Mouse (Mus musculus) MEL (cell line): ENCODE data around the gene Ccdc40. TPM values are rescaled to one million over a fixed set of nuclear protein-coding genes. Genes with fewer than 3 reads are reported as not detected.

Experiments used
- DNase-seq: peaks from one replicate; pipeline ENCODE4 v3.0.0; 2011; ENCODE audit warnings: low read depth, low spot score
- H3K27ac ChIP-seq: 2 replicates; pipeline ENCODE4 v1.5.1; 2012; ENCODE audit warnings: low read depth, mild to moderate bottlenecking, control low read depth, low read length, moderate library complexity; ENCODE audit not compliant: control insufficient read depth
- H3K27me3 ChIP-seq, 2 experiments: fragments of 150-350 bp in 1 of 2; sonication (generic) in 1 of 2; 2 replicates each; pipeline ENCODE4 v1.6.1; 2012; ENCODE audit warnings: low read length in 2 of 2, mild to moderate bottlenecking in 2 of 2, improper control_type of control experiment in 1 of 2, moderate library complexity in 1 of 2; ENCODE audit not compliant: insufficient read depth in 2 of 2, control insufficient read depth in 1 of 2
- H3K36me3 ChIP-seq, 2 experiments: 2 replicates each; pipeline ENCODE4 v1.6.1; 2012 to 2014; ENCODE audit warnings: low read length in 2 of 2, improper control_type of control experiment in 1 of 2, inconsistent platforms in 1 of 2, mild to moderate bottlenecking in 1 of 2; ENCODE audit not compliant: insufficient read depth in 2 of 2, control insufficient read depth in 1 of 2
- H3K4me1 ChIP-seq, 2 experiments: fragments of 150-350 bp in 1 of 2; sonication (generic) in 1 of 2; 2 replicates each; pipeline ENCODE4 v1.6.1; 2012; ENCODE audit warnings: low read length in 2 of 2, improper control_type of control experiment in 1 of 2, mild to moderate bottlenecking in 1 of 2; ENCODE audit not compliant: insufficient read depth in 2 of 2, control insufficient read depth in 1 of 2
- H3K4me3 ChIP-seq, 2 experiments: fragments of 150-350 bp in 1 of 2; sonication (generic) in 1 of 2; 2 replicates each; pipeline ENCODE4 v1.5.1; 2012; ENCODE audit warnings: low read depth in 2 of 2, low read length in 2 of 2, mild to moderate bottlenecking in 2 of 2, moderate library complexity in 2 of 2, control low read depth in 1 of 2, improper control_type of control experiment in 1 of 2; ENCODE audit not compliant: control insufficient read depth in 1 of 2, insufficient read depth in 1 of 2
- H3K79me2 ChIP-seq: 2 replicates; pipeline ENCODE4 v1.6.1; 2012; ENCODE audit warnings: mild to moderate bottlenecking, low read length, moderate library complexity; ENCODE audit not compliant: control insufficient read depth, poor library complexity, insufficient read depth
- H3K9ac ChIP-seq: 2 replicates; pipeline ENCODE4 v1.6.1; 2012; ENCODE audit warnings: low read depth, mild to moderate bottlenecking, control low read depth, low read length, moderate library complexity; ENCODE audit not compliant: control insufficient read depth, poor library complexity, severe bottlenecking
- H3K9me3 ChIP-seq: fragments of 150-350 bp; sonication (generic); replicated peaks from 2 replicates; pipeline ENCODE4 v1.6.1; 2012; ENCODE audit warnings: mild to moderate bottlenecking, low read length, improper control_type of control experiment, moderate library complexity; ENCODE audit not compliant: insufficient read depth
- CHD1 ChIP-seq: IDR thresholded peaks from 2 replicates; pipeline ENCODE4 v1.6.1; 2012; ENCODE audit warnings: low read depth, mild to moderate bottlenecking, inconsistent platforms, low read length, improper control_type of control experiment
- CHD2 ChIP-seq: IDR thresholded peaks from 2 replicates; pipeline ENCODE4 v1.6.1; 2011; ENCODE audit warnings: low read length, improper control_type of control experiment
- E2F4 ChIP-seq: IDR thresholded peaks from 2 replicates; pipeline ENCODE4 v1.6.1; 2011; ENCODE audit warnings: low read depth, low read length, improper control_type of control experiment, borderline replicate concordance
- ELF1 ChIP-seq: IDR thresholded peaks from 2 replicates; pipeline ENCODE4 v1.6.1; 2014; ENCODE audit warnings: low read depth, mild to moderate bottlenecking, inconsistent platforms, low read length, improper control_type of control experiment, moderate library complexity
- EP300 ChIP-seq, 2 experiments: IDR thresholded peaks; 2 replicates each; pipeline ENCODE4 v1.6.1; 2011; ENCODE audit warnings: improper control_type of control experiment in 2 of 2, low read length in 2 of 2, low read depth in 1 of 2, mild to moderate bottlenecking in 1 of 2
- ETS1 ChIP-seq: IDR thresholded peaks from 2 replicates; pipeline ENCODE4 v1.6.1; 2012; ENCODE audit warnings: low read depth, mild to moderate bottlenecking, inconsistent platforms, low read length, improper control_type of control experiment, moderate library complexity
- GABPA ChIP-seq: IDR thresholded peaks from 2 replicates; pipeline ENCODE4 v1.6.1; 2012; ENCODE audit warnings: low read depth, mild to moderate bottlenecking, inconsistent platforms, low read length, improper control_type of control experiment, moderate library complexity
- HCFC1 ChIP-seq: IDR thresholded peaks from 2 replicates; pipeline ENCODE4 v1.6.1; 2012; ENCODE audit warnings: low read depth, mild to moderate bottlenecking, inconsistent platforms, low read length, improper control_type of control experiment, moderate library complexity
- JUND ChIP-seq: IDR thresholded peaks from 2 replicates; pipeline ENCODE4 v1.6.1; 2011; ENCODE audit warnings: low read depth, mild to moderate bottlenecking, improper control_type of control experiment, low read length
- KAT2A ChIP-seq: conservative IDR thresholded peaks from 2 replicates; pipeline ENCODE4 v1.6.1; 2012; ENCODE audit warnings: low read depth, low read length, improper control_type of control experiment, inconsistent platforms
- MAX ChIP-seq: IDR thresholded peaks from 2 replicates; pipeline ENCODE4 v1.6.1; 2011; ENCODE audit warnings: low read length, improper control_type of control experiment
- MAZ ChIP-seq: IDR thresholded peaks from 2 replicates; pipeline ENCODE4 v1.6.1; 2012; ENCODE audit warnings: low read depth, mild to moderate bottlenecking, inconsistent platforms, low read length, improper control_type of control experiment
- MXI1 ChIP-seq: IDR thresholded peaks from 2 replicates; pipeline ENCODE4 v1.6.1; 2011; ENCODE audit warnings: mild to moderate bottlenecking, low read depth, low read length, improper control_type of control experiment
- NELFE ChIP-seq: IDR thresholded peaks from 2 replicates; pipeline ENCODE4 v1.6.1; 2011; ENCODE audit warnings: low read depth, low read length, improper control_type of control experiment
- NRF1 ChIP-seq: IDR thresholded peaks from 2 replicates; pipeline ENCODE4 v1.6.1; 2014; ENCODE audit warnings: low read depth, mild to moderate bottlenecking, inconsistent platforms, low read length, improper control_type of control experiment, moderate library complexity; ENCODE audit not compliant: poor library complexity, insufficient read depth, severe bottlenecking
- POLR2A ChIP-seq, 2 experiments: IDR thresholded peaks; 2 replicates each; pipeline ENCODE4 v1.6.1; 2011 to 2012; ENCODE audit warnings: low read length in 2 of 2, mild to moderate bottlenecking in 2 of 2, control low read depth in 1 of 2, improper control_type of control experiment in 1 of 2, low read depth in 1 of 2, moderate library complexity in 1 of 2; ENCODE audit not compliant: control insufficient read depth in 1 of 2, insufficient read depth in 1 of 2, poor library complexity in 1 of 2
- POLR2AphosphoS2 ChIP-seq: IDR thresholded peaks from 2 replicates; pipeline ENCODE4 v1.6.1; 2011; ENCODE audit warnings: low read length, improper control_type of control experiment
- POLR2AphosphoS5 ChIP-seq: IDR thresholded peaks from 2 replicates; pipeline ENCODE4 v1.6.1; 2012; ENCODE audit warnings: low read depth, borderline replicate concordance, mild to moderate bottlenecking, inconsistent platforms, low read length, moderate library complexity, mixed read lengths
- RAD21 ChIP-seq: IDR thresholded peaks from 2 replicates; pipeline ENCODE4 v1.6.1; 2011; ENCODE audit warnings: mild to moderate bottlenecking, low read depth, low read length, improper control_type of control experiment
- SIN3A ChIP-seq: IDR thresholded peaks from 2 replicates; pipeline ENCODE4 v1.6.1; 2012; ENCODE audit warnings: low read length, improper control_type of control experiment, inconsistent platforms
- SMC3 ChIP-seq: IDR thresholded peaks from 2 replicates; pipeline ENCODE4 v1.6.1; 2011; ENCODE audit warnings: low read depth, low read length, improper control_type of control experiment
- TCF12 ChIP-seq: IDR thresholded peaks from 2 replicates; pipeline ENCODE4 v1.6.1; 2014; ENCODE audit warnings: low read depth, mild to moderate bottlenecking, inconsistent platforms, low read length, improper control_type of control experiment, moderate library complexity
- UBTF ChIP-seq: IDR thresholded peaks from 2 replicates; pipeline ENCODE4 v1.6.1; 2012; ENCODE audit warnings: low read depth, mild to moderate bottlenecking, inconsistent platforms, low read length, improper control_type of control experiment, moderate library complexity, borderline replicate concordance; ENCODE audit not compliant: insufficient read depth
- USF1 ChIP-seq: IDR thresholded peaks from 2 replicates; pipeline ENCODE4 v1.6.1; 2014; ENCODE audit warnings: low read depth, mild to moderate bottlenecking, inconsistent platforms, low read length, improper control_type of control experiment, moderate library complexity
- USF2 ChIP-seq, 2 experiments: IDR thresholded peaks; 2 replicates each; pipeline ENCODE4 v1.6.1; 2011 to 2012; ENCODE audit warnings: improper control_type of control experiment in 2 of 2, low read length in 2 of 2, borderline replicate concordance in 1 of 2, inconsistent platforms in 1 of 2, low read depth in 1 of 2, mild to moderate bottlenecking in 1 of 2; ENCODE audit not compliant: insufficient read depth in 1 of 2
- ZC3H11A ChIP-seq: IDR thresholded peaks from 2 replicates; pipeline ENCODE4 v1.6.1; 2012; ENCODE audit warnings: low read depth, mild to moderate bottlenecking, inconsistent platforms, low read length, improper control_type of control experiment
- ZKSCAN1 ChIP-seq: IDR thresholded peaks from 2 replicates; pipeline ENCODE4 v1.6.1; 2012; ENCODE audit warnings: low read depth, mild to moderate bottlenecking, inconsistent platforms, low read length, improper control_type of control experiment, moderate library complexity
- ZMIZ1 ChIP-seq: IDR thresholded peaks from 2 replicates; pipeline ENCODE4 v1.6.1; 2012; ENCODE audit warnings: low read depth, mild to moderate bottlenecking, inconsistent platforms, low read length, improper control_type of control experiment, moderate library complexity
- ZNF384 ChIP-seq: IDR thresholded peaks from 2 replicates; pipeline ENCODE4 v1.6.1; 2012; ENCODE audit warnings: low read depth, mild to moderate bottlenecking, inconsistent platforms, low read length, improper control_type of control experiment
- polyA plus RNA-seq, 2 experiments: library from polyadenylated mRNA; stranded (reverse) in 1 of 2; unstranded in 1 of 2; fragments of >175 nt in 1 of 2; fragments of >200 nt in 1 of 2; gene quantifications; 2 replicates each; pipeline versions ENCODE4 v1.2.1 to v1.2.4; 2012; ENCODE audit warnings: low replicate concordance in 2 of 2, low read depth in 1 of 2; ENCODE audit not compliant: insufficient read length in 2 of 2, insufficient read depth in 1 of 2, missing spikeins in 1 of 2
- total RNA-seq: library from RNA; depleted of rRNA; stranded (reverse); fragments of 300-350 nt; gene quantifications from 2 replicates; pipeline ENCODE4 v1.2.3, GENCODE M21; 2012

Gene Ccdc40
- total and polyA plus RNA-seq, 3 experiments, result 0.46 to 1.9 TPM; not detected in 1

DNA sequence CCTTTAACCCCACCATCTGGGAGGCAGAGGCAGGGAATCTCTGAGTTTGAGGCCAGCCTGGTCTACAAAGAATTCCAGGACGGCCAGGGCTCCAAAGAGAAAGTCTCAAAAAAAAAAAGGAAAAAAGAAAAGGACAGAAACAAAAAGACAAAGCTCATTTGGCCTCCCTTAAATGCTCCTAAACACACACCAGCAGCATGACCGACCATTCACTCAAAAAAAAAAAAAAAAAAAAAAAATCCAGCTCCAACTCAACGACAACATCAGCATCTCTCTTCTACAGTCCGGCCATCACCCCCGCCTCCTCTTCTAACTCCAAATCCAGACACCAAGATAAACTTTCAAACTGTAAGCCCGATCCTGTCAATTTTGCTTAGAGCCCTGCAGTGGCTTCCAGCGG, 70.5 kb downstream of the Ccdc40 start:
- Histone ChIP-seq H3K4me1 (peaks cover 2 to 11% of the 10 kb centered on the region in 2 experiments), H3K36me3 (peaks cover 8 to 21% of the 10 kb centered on the region in 2 experiments), H3K27ac (peak overlapping the region; percentile 60), H3K9ac (peak overlapping the region; percentile 80), H3K9me3 (no peaks in the 10 kb centered on the region), H3K4me3 (peak overlapping the region; percentile 76 to 100), H3K27me3 (peaks cover 5 to 10% of the 10 kb centered on the region in 2 experiments; a peak in 2 of 4 replicates)
- DNase-seq, result no peak
- TF ChIP-seq RAD21 (no peak), ZNF384 (peak; percentile 66), CHD1 (0 out of 2 replicates have a peak, but pooled peaks have one; percentile 38)
- TF ChIP-seq, all 39 proteins: peak for 2
- peaks cover 30% of the 10 kb centered on the region for H3K79me2 ChIP-seq

DNA sequence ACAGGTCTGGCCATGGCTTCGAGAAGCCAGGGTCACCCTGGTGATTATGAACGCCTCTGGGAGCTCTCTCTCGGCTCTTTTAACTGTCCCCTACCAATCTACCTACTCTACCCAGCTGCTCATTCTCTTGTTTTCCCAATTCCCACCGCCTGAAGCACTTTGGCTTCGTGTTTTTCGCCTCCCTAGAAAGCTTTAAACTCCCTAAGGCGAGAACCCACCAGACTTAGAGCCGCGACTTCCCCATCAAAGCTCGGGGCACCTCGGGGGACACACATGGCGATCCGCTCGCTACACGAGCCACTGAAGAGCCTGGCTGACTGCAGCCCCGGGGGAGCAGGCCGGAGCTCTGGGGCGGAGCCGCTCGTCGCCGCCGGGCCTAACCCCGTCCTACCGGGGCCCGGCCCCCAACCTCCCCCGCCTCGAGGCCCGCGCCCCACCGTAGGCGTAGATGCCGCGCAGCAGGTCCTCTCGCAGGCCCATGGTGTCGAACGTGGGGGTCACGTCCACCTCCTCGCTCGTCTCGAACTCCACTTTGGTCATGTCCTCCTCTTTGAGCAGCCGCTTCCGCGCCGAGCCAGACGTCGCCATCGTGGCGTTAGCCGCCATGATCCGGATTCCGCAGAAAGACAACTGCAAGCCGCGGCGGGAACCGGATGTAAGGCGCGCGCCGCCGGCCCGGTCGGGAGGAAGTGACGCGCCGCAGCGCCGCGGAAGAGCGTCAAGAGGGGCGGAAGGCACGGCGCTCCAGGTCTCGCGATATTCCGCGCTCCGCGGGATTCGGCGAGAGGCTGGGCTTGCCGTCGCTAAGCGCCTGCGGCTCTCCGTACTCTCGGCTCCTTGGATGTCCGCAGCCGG, 71.2 kb downstream of the Ccdc40 start, which contains the start of gene Eif4a3:
TSS of gene Eif4a3 (minus strand) at position 699 of the 855 bp plus-strand sequence.
- peak; percentile 99 for DNase-seq
- Histone ChIP-seq H3K36me3 (peaks cover 8 to 18% of the 10 kb centered on the region in 2 experiments), H3K27me3 (peaks cover 5 to 13% of the 10 kb centered on the region in 2 experiments; a peak in 2 of 4 replicates), H3K9ac (peak within 1 kb of the TSS; percentile 80), H3K27ac (peak within 1 kb of the TSS; percentile 60), H3K9me3 (no peaks in the 10 kb centered on the region), H3K79me2 (peaks cover 30% of the 10 kb centered on the region), H3K4me1 (peaks cover 2 to 11% of the 10 kb centered on the region in 2 experiments), H3K4me3 (peak within 1 kb of the TSS; percentile 76 to 100)
- peak; percentile 75; the same call in 1 of the 2 replicates for TF ChIP-seq E2F4
- no peak for TF ChIP-seq UBTF
- peak; percentile 77 for TF ChIP-seq TCF12
- peak; percentile 89 for TF ChIP-seq KAT2A
- no peak for TF ChIP-seq JUND
- peak; percentile 93 for TF ChIP-seq ZMIZ1
- TF ChIP-seq ELF1, result peak; percentile 95
- no peak for TF ChIP-seq EP300 (IDR thresholded peaks at IDR 0.05; ENCODE audit: low read depth in 1 of 2, low read length in 2 of 2)
- TF ChIP-seq USF2 (IDR thresholded peaks at IDR 0.05; ENCODE audit: borderline replicate concordance in 1 of 2, insufficient read depth in 1 of 2, low read depth in 1 of 2, low read length in 2 of 2), result no peak
- no peak for TF ChIP-seq CHD1
- TF ChIP-seq USF1, result no peak
- no peak for TF ChIP-seq ZC3H11A
- no peak for TF ChIP-seq ZKSCAN1
- TF ChIP-seq MXI1, result peak; percentile 87
- 0 out of 2 replicates have a peak, but pooled peaks have one; percentile 35 for TF ChIP-seq NRF1
- peak; percentile 61 for TF ChIP-seq MAX
- no peak for TF ChIP-seq GABPA
- peak; percentile 93 for TF ChIP-seq POLR2AphosphoS2
- TF ChIP-seq SIN3A, result no peak; the same call in 1 of the 2 replicates
- TF ChIP-seq ZNF384, result no peak
- TF ChIP-seq MAZ, result no peak
- peak; percentile 95 for TF ChIP-seq NELFE
- TF ChIP-seq POLR2A (IDR thresholded peaks at IDR 0.05; ENCODE audit: control insufficient read depth in 1 of 2, insufficient read depth in 1 of 2, low read depth in 1 of 2, low read length in 2 of 2, poor library complexity in 1 of 2), result peak; percentile 89 to 92
- TF ChIP-seq HCFC1, result peak; percentile 97
- no peak for TF ChIP-seq POLR2AphosphoS5
- no peak for TF ChIP-seq SMC3
- peak; percentile 35; the same call in 1 of the 2 replicates for TF ChIP-seq ETS1
- TF ChIP-seq CHD2, result peak; percentile 100
